Mouse (Mus musculus): ENCODE measurements around the gene Nppc.

Nppc gene

GRCm38 (mm10) chr1:86670279-86671038 lies at the start of gene Nppc:
TSS of gene Nppc (minus strand) at chr1:86670571.
- DNase-seq (ENCODE audit: low spot score), result peak; percentile 74

- DNase-seq (ENCODE audit: low spot score), result peak; percentile 17
Measured at GRCm38 (mm10) chr1:86719391-86719790, 49.0 kb upstream of the Nppc start.

GRCm38 (mm10) chr1:86718190-86718589 lies 47.8 kb upstream of the Nppc start:
- peak; percentile 38 for DNase-seq (ENCODE audit: low spot score)

DNA sequence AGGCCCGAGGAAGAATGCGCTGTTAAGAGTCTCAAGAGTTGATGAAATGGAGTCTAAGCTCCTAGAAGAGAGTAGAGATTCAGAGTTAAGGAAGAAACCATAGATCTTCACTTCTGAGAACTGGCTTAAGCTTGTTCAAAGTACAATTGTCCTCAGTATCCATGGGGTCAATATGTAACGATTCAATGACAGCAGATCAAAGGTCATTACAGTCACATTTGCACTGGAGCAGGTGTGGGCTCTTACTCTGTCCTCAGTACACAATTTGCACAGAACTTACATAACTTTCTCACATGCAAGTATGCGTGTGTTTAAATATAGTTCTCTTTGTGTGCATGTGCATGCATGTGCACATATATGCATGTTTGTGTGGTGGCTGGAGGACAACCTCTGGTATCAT lies 42.7 kb upstream of the Nppc start:
- peak; percentile 40 for DNase-seq (ENCODE audit: low spot score)

DNA sequence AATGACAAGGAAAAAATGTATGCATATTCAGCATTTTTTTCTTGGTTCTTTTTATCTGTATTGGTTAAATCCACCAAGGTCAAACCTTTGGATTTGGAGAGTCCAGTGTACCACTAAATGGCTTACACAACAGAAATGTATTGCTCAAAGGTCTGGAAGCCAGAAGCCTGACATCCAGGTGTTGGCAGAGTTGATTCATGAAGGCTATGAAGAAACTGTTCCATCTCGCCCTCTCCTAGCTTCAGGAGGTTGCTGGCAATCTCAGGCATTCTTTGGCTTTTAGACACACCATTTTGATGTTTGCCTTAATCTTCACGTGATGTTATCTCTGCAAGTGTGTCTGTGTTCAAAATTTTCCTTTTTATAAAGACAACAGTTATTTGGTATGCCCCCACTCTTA lies 41.7 kb upstream of the Nppc start:
- DNase-seq (ENCODE audit: low spot score), result no peak

DNA sequence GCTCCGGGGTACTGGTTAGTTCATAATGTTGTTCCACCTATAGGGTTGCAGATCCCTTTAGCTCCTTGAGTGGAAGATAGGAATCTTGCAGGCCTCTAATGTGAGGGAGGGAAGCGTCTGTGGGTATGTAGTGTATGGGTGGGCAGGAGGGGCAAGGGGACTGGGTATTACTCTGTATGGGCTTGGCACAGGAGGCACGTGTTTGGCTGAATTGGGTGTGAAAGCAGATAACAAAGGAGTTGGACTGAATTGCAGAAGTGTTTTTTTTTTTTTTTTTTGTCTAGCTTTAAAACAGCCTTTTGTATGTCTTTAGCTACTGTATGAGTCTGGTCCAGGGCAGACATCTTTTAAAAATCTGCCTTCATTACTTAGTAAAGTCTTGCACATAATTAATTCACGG lies 39.2 kb upstream of the Nppc start:
- DNase-seq (ENCODE audit: low spot score), result no peak

DNA sequence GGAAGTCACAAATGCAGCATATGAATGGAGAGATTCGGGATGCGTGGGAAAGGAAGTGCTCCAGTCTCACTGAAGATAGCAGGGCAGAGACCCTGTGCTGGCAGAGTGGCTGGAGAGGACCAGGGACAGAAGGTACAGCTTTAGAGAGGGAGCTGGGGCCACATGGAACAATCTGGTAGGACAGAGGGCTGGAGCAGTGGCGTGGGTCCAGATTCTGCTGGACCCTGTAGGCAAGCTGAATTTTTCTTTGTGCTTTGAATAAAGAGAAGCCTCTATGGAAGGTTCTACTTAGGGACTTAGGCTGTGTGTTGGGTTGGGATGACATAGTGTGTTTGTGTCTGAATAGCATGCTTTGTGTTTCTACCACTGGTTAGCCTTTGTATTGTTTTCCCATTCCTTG lies 35.1 kb upstream of the Nppc start:
- no peak for DNase-seq (ENCODE audit: low spot score)

- no peak for DNase-seq (ENCODE audit: low spot score)
Measured at GRCm38 (mm10) chr1:86703965-86704326, 33.6 kb upstream of the Nppc start.

GRCm38 (mm10) chr1:86703300-86703964 lies 33.1 kb upstream of the Nppc start, which contains the start of gene Dis3l2:
TSS of gene Dis3l2 (plus strand) at chr1:86703808.
- peak; percentile 87 for DNase-seq (ENCODE audit: low spot score)

DNA sequence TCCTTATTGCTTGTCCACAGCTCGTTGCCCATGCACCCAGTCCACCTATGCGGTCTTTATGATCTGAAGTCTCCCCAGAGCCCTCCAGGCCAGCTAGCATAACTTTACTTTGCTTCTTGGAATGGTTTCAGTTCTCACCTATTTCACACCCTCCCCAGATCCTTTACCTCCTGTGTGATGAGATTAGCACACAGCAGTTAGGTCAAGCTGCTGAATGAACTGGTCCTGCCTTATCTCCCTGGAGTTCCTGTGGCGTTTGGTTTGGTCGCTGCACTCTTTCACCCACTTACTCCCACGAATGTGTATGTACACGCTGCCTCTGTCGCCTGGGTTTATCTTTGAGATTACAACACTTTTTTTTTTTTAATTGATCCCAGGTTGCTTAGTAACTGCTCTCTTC lies 30.0 kb upstream of the Nppc start:
- DNase-seq (ENCODE audit: low spot score), result no peak

DNA sequence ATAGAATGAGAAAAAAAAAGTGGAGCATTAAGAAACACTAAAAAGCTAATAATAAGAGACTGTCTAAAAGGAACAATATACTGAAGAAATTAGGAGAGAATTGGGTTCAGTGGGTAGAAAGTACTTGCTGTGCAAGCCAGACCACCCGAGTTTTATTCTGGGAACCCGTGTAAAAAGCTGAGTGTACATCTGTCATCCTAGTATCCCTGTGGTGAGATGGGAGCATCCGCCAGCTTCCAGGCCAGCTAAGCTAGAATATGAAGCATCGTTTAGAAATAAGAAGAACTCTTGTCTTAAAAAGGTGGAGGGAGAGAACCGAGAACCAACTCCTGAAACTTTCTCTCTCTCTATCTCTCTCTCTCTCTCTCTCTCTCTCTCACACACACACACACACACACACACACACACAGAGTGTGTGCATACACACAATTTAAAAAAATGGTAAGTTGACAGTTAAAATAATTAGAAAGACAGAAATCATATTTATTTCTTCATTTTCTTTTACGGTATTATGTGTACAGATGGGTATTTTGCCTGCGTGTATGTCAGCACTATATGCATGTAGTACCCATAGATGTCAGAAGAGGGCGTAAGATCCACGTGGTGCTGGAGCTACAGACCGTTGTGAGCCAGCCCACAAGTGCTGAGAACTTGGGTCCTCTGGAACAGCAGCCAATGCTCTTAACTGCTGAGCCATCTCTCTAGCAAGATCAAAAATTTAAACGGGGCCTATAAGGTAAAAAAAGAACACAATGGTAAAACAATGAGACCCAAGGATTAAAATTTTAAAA lies 29.2 kb upstream of the Nppc start:
- DNase-seq (ENCODE audit: low spot score), result no peak

DNA sequence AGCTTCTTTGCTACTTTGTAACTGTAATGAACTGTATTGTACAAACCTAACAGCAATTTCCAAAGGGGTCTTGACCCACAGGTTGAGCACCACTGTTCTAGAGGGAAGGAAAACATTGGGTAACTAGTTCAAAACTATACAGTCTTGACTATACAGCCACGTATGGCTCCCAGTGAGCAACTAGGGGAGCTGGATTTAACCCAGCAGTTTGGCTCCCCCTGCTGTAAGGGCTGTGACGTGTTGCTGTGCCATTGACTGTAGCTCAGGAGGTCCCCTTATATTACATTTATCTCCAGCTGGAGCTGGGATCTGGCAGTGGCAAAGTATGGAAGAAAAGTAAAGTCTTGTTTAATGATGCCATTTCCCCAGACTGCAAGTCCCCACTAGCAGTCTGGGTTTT lies 28.4 kb upstream of the Nppc start:
- DNase-seq (ENCODE audit: low spot score), result no peak

DNA sequence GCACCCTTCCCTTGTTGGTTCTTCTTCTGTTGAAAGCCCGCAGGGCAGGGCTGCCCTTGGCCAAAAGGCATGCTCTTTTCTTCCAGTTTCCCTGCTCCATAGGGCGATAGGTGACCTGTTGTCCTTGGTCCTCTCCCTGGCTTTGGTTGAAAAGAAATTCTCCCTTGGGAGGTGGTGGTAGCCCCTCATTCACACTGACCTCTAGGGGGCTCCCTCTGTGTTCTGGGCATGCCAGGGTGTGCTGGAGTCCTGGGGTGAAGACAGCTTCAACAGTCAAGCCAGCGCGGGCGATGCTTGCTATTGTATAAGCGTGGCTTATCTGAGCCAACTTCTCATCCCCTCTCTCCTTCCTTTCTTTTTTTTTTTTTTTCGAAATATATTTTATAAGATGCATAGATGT lies 26.6 kb upstream of the Nppc start:
- DNase-seq (ENCODE audit: low spot score), result no peak

DNA sequence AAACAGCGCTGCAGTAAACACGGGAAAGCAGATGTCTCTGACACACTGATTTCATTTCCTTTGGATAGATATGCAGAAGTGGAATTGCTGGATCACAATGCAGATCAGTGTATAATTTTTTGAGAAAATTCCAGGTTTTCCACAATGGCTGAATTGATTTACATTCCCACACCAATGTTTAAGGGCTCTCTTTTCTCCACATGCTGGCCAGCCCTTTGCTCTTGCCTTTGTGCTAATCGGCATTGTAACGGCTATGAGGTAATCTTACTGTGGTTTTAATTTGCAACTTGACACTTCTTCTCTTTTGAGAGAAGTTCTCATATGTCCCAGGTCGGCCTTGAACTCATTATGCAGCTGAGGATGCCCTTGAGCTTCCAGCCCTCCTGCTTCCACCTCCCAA lies 20.7 kb upstream of the Nppc start:
- no peak for DNase-seq (ENCODE audit: low spot score)

DNA sequence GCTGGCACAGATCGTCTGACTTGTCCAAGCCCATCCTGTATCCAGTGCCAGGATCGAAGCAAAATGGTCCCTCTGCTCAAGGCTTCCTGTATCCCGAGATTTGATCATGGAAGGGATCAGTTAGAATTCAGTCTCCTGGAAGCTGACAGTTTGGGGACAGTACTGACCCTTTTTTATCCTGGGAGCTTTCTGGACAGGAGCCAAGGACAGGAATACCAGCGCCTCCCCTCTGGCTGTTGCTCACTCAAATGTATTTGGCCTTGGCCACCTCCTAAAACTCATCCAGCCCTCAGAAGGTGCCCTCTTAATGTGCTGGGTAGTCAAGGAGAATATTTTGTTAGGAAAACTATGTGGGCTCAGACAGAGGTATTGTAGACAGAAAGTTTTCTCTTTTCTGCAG lies 16.9 kb upstream of the Nppc start:
- no peak for DNase-seq (ENCODE audit: low spot score)

DNA sequence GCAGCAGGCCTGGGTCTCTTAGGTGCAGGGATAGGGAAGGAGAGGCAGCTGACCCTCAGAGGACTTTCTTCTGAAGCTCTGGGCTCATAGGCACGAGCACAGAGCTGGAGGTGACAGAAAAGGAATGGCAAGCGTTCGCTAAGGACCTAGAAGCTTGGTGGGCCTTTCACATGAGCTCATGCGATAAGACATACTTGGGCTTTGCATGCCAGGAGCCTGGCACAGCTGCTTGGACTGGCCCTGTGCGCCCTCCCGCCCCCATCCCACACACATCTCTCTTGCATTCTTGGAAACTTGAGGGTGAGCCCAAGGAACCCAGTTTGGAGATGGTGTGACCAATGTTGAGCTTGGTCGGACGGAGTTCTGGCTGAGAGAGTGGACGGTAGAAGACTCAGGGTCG lies 8.3 kb upstream of the Nppc start:
- no peak for DNase-seq (ENCODE audit: low spot score)

DNA sequence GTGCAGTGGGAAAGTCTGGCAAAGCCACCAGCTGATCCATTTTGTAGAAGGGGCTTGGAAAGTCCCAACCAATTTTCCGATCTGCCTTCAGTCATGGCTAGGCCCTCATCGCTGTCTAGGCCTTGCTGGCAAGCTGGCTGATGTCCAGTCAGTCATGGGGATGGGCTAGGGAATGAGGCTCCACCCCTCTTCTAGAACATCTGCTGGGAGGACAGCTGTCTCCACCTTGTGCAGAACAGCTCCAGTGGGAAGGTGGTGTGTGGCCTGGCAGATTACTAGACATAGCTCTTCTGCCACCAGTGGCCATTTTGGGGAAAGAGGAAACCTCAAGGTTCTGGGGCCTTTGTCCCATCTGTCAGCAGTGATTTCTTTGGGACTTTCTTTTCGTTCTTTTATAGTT lies 7.3 kb upstream of the Nppc start:
- DNase-seq (ENCODE audit: low spot score), result no peak

DNA sequence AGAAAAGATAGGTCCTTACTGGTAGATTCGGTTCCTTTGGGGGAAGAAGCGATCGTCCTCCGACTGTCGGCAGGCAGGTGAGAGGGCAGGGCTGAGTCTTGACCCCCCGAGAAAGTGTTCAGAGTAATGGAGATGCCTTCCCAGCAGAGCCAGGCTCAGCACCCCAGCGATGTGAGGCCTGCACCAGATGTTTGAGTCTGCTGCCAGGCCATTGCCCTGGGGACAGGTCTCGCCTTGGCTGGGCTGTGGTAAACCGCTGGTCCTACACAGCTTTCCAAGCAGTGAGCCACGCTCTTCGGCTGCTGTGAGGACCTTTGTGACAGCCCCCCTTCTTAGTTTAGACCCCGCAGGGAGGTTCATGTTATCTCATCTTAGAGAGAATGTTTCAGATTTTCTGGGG lies 4.8 kb upstream of the Nppc start:
- DNase-seq (ENCODE audit: low spot score), result no peak

DNA sequence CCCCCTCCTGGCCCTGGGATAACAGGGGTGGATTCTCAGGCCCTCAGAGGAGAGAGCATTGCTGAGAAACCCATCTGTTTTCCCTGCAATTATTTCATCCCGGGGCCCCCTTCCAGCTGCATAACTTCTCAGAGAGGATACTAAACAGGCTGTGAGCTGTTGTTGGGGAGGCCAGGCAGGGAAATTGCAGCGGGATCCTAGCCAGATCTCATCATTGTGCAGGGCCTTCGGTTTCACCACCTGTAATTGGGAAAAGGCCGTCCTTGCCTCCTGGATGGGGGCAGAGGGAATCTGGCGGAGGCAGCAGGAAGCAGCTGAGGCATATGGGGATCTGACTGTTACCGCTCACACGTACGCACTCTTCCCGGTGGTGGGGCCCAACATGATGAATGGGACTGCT lies 4.0 kb upstream of the Nppc start:
- DNase-seq (ENCODE audit: low spot score), result no peak

- peak; percentile 53 for DNase-seq (ENCODE audit: low spot score)
Measured at GRCm38 (mm10) chr1:86669552-86670273, 658 bp downstream of the Nppc start.

DNA sequence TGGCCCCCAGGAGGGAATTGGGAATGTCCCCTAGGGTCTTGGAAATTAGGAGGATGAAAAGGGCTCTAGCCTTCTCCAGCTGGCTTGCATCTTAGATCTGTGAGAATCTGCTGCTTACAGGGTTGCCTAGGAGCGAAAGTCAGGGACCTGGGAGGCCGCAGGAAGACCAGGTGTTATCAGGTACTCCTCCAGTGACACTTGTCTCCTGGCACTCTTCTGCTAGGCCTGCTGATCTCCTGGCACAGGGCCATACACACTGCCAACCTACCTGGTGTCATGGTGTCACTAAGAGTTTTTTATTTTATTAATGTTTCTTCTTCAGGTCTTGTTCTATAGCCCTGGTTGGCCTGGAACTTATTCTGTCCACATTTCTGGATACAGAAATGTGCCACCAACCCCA lies 5.3 kb downstream of the Nppc start:
- no peak for DNase-seq (ENCODE audit: low spot score)

- no peak for DNase-seq (ENCODE audit: low spot score)
Measured at GRCm38 (mm10) chr1:86657071-86657470, 13.3 kb downstream of the Nppc start.

Measured in yolk sac, embryonic 10.5 days (tissue).